Mouse (Mus musculus): ENCODE data around the gene Tmem209. TPM values are rescaled to one million over a fixed set of nuclear protein-coding genes. Genes with fewer than 3 reads are reported as not detected.

Gene Tmem209
- total and polyA plus RNA-seq, 2 experiments from 2014 or later = 22.8 to 50.3 TPM

DNA sequence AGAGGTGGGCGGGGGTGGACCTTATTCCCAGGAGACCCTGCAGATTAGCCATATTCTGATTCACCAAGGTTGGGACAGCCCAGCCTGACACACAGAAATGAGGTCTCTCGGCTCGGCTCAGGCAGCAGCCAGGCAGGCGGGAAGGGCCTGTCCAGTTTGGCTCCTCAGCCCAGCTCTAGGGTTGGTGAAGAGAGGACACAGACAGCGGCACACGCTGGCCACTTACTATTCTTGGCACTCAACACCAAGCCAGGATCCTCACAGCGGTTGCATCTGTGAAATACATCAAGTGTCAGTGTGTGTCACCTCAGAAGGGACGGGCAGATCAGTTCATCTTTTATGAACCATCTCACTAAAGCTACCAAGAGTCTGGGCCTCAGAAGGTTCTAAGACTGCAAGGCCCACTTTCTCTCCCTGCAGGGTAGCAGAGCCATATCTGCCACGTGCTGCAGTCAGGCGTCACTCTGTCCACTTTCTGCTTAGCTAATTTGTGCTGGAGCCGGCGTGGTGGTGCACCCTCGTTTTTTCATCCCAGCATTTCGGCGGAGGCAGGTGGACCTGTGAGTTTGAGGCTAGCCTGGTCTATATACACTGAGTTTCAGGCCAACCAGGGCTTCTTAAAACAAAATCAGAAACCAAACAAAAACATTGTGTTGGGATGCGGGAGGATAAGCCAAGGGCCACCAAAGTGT, 50.4 kb downstream of the Tmem209 start:
- no peak for DNase-seq (ENCODE audit: low spot score)
- 68% methylated on average over 16 of the region's 16 CpGs for WGBS
- no peak for ATAC-seq (ENCODE audit: low FRiP score)
- H3K27ac ChIP-seq (ENCODE audit: low read depth, low read length) = peak overlapping the region; percentile 97
- H3K36me3 ChIP-seq (ENCODE audit: insufficient read depth, low read length) = peaks cover 7% of the 10 kb centered on the region; the same call in 1 of the 2 replicates
- no peaks in the 10 kb centered on the region for H3K27me3 ChIP-seq (ENCODE audit: insufficient read depth, low read length)
- peak overlapping the region; percentile 30 for H3K4me3 ChIP-seq (ENCODE audit: low read depth, low read length)
- peak overlapping the region; percentile 68; the same call in 1 of the 2 replicates for H3K9ac ChIP-seq (replicated peaks; ENCODE audit: low read length, poor library complexity, severe bottlenecking)
- peaks cover 18% of the 10 kb centered on the region for H3K4me1 ChIP-seq (ENCODE audit: insufficient read depth, low read length)
- peak overlapping the region; percentile 52 for H3K4me2 ChIP-seq (ENCODE audit: low read depth, low read length, poor library complexity, severe bottlenecking)
- H3K9me3 ChIP-seq (ENCODE audit: low read length) = no peaks in the 10 kb centered on the region
- TF ChIP-seq CTCF (IDR thresholded peaks at IDR 0.05) = no peak

GRCm38 (mm10) chr6:30458626-30459025, 51.0 kb downstream of the Tmem209 start:
- WGBS = 71% methylated on average over 5 of the region's 5 CpGs
- Histone ChIP-seq H3K4me2 (ENCODE audit: low read depth, low read length, poor library complexity, severe bottlenecking) (no peak overlapping the region), H3K27me3 (ENCODE audit: insufficient read depth, low read length) (no peaks in the 10 kb centered on the region), H3K27ac (ENCODE audit: low read depth, low read length) (peak overlapping the region; percentile 97; the same call in 1 of the 2 replicates), H3K9ac (replicated peaks; ENCODE audit: low read length, poor library complexity, severe bottlenecking) (no peak overlapping the region), H3K9me3 (ENCODE audit: low read length) (no peaks in the 10 kb centered on the region), H3K4me3 (ENCODE audit: low read depth, low read length) (no peak overlapping the region), H3K36me3 (ENCODE audit: insufficient read depth, low read length) (peaks cover 11% of the 10 kb centered on the region; the same call in 1 of the 2 replicates), H3K4me1 (ENCODE audit: insufficient read depth, low read length) (peaks cover 18% of the 10 kb centered on the region)
- no peak for ATAC-seq (ENCODE audit: low FRiP score)
- TF ChIP-seq CTCF (IDR thresholded peaks at IDR 0.05) = peak; percentile 50
- no peak for DNase-seq (ENCODE audit: low spot score)

DNA sequence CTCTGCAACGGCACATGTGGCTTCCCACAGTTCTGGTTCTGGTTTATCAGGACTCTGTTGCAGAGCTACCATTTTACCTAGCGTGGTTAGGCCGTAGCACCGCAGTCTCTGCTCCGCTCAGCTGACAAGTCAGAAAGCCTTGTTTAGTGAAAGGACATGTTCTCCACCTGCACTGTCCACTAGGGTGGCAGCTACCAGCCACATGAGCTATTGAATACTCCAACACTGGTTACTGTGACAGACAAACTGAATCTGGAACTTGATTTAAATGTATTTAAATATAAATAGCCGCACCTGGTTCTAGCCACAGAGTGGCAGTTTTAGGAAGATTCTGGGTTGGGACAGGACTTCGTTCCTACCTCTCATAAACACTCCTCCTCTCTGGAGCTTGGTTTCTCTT, 52.6 kb downstream of the Tmem209 start:
- Histone ChIP-seq H3K27me3 (ENCODE audit: insufficient read depth, low read length) (no peaks in the 10 kb centered on the region), H3K9ac (replicated peaks; ENCODE audit: low read length, poor library complexity, severe bottlenecking) (no peak overlapping the region), H3K4me3 (ENCODE audit: low read depth, low read length) (no peak overlapping the region), H3K27ac (ENCODE audit: low read depth, low read length) (no peak overlapping the region), H3K4me1 (ENCODE audit: insufficient read depth, low read length) (peaks cover 16% of the 10 kb centered on the region), H3K4me2 (ENCODE audit: low read depth, low read length, poor library complexity, severe bottlenecking) (no peak overlapping the region), H3K36me3 (ENCODE audit: insufficient read depth, low read length) (peaks cover 20% of the 10 kb centered on the region; the same call in 1 of the 2 replicates), H3K9me3 (ENCODE audit: low read length) (no peaks in the 10 kb centered on the region)
- WGBS = 92% methylated on average over 7 of the region's 7 CpGs
- peak; percentile 27 for TF ChIP-seq CTCF (IDR thresholded peaks at IDR 0.05)
- ATAC-seq (ENCODE audit: low FRiP score) = no peak
- DNase-seq (ENCODE audit: low spot score) = no peak

DNA sequence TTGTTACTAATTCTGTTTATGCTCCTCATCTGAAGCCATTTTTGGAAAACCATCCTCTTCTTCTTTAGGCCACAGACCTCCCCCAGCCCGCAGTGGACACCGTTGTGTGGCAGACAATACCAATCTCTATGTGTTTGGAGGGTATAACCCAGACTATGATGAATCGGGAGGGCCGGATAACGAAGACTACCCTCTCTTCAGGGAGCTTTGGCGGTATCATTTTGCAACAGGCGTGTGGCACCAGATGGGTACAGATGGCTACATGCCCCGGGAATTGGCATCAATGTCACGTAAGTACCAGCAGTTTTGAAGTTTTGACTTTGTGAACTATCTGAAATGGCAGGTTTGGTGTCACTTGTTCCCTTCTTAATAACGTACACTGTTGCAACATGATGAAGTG, 70.0 kb downstream of the Tmem209 start:
- ATAC-seq (ENCODE audit: low FRiP score) (no peak), DNase-seq (ENCODE audit: low spot score) (no peak)
- Histone ChIP-seq H3K27me3 (ENCODE audit: insufficient read depth, low read length) (no peaks in the 10 kb centered on the region), H3K4me3 (ENCODE audit: low read depth, low read length) (no peak overlapping the region), H3K27ac (ENCODE audit: low read depth, low read length) (no peak overlapping the region), H3K36me3 (ENCODE audit: insufficient read depth, low read length) (peaks cover 17% of the 10 kb centered on the region), H3K9me3 (ENCODE audit: low read length) (no peaks in the 10 kb centered on the region), H3K9ac (replicated peaks; ENCODE audit: low read length, poor library complexity, severe bottlenecking) (no peak overlapping the region), H3K4me1 (ENCODE audit: insufficient read depth, low read length) (no peaks in the 10 kb centered on the region), H3K4me2 (ENCODE audit: low read depth, low read length, poor library complexity, severe bottlenecking) (no peak overlapping the region)
- WGBS = 97% methylated on average over 10 of the region's 10 CpGs
- no peak for TF ChIP-seq CTCF (IDR thresholded peaks at IDR 0.05)

DNA sequence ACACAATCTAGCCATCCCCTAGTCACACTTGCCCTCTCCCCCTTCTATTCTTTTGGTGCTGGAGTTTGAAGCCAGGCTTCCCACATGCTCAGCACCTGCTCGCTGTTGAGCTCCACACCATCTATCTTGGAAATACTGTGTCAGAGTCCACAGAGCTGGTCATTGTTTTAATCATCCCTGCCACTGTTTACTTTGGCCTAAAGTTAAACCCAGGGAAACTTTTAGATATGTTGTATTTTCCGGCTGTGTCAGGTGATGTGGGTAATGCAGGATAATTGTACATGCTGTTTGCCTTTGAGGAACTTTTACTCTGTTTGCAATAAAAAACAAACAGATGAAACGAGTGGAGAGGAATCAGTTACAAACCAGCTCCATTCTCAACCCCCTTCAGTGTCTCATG, 72.5 kb downstream of the Tmem209 start:
- Histone ChIP-seq H3K4me3 (ENCODE audit: low read depth, low read length) (no peak overlapping the region), H3K27ac (ENCODE audit: low read depth, low read length) (no peak overlapping the region), H3K4me2 (ENCODE audit: low read depth, low read length, poor library complexity, severe bottlenecking) (no peak overlapping the region), H3K27me3 (ENCODE audit: insufficient read depth, low read length) (no peaks in the 10 kb centered on the region), H3K9ac (replicated peaks; ENCODE audit: low read length, poor library complexity, severe bottlenecking) (no peak overlapping the region), H3K36me3 (ENCODE audit: insufficient read depth, low read length) (peaks cover 7% of the 10 kb centered on the region), H3K9me3 (ENCODE audit: low read length) (no peaks in the 10 kb centered on the region), H3K4me1 (ENCODE audit: insufficient read depth, low read length) (no peaks in the 10 kb centered on the region)
- ATAC-seq (ENCODE audit: low FRiP score) = no peak
- no peak for DNase-seq (ENCODE audit: low spot score)
- TF ChIP-seq CTCF (IDR thresholded peaks at IDR 0.05) = no peak
- WGBS = 83% methylated on average over 3 of the region's 3 CpGs

DNA sequence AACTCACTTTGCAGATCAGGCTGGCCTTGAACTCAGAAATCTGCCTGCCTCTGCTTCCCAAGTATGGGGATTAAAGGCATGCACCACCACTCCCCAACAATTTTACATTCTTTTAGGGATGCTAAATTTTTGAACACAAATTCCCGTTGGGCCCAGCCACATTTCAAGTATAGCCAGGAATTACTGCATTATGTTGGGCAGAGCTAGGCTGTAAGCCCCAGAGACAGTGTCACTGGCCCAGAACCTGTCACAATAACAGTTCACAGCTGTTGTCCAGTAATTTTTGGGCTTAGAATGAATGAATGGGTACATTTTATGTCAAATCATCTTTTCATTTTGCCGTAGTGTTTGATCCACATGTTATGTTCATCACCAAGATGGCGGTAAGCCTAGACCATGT, 73.1 kb downstream of the Tmem209 start:
- H3K36me3 ChIP-seq (ENCODE audit: insufficient read depth, low read length) = peaks cover 2% of the 10 kb centered on the region; the same call in 1 of the 2 replicates
- DNase-seq (ENCODE audit: low spot score) (no peak), ATAC-seq (ENCODE audit: low FRiP score) (no peak)
- H3K27ac ChIP-seq (ENCODE audit: low read depth, low read length) = no peak overlapping the region
- H3K4me1 ChIP-seq (ENCODE audit: insufficient read depth, low read length) = no peaks in the 10 kb centered on the region
- no peaks in the 10 kb centered on the region for H3K27me3 ChIP-seq (ENCODE audit: insufficient read depth, low read length)
- no peak overlapping the region for H3K4me3 ChIP-seq (ENCODE audit: low read depth, low read length)
- no peak overlapping the region for H3K4me2 ChIP-seq (ENCODE audit: low read depth, low read length, poor library complexity, severe bottlenecking)
- TF ChIP-seq CTCF (IDR thresholded peaks at IDR 0.05) = no peak
- H3K9me3 ChIP-seq (ENCODE audit: low read length) = no peaks in the 10 kb centered on the region
- H3K9ac ChIP-seq (replicated peaks; ENCODE audit: low read length, poor library complexity, severe bottlenecking) = no peak overlapping the region
- WGBS = 93% methylated on average over 3 of the region's 3 CpGs
